Mouse (Mus musculus) right cerebral cortex, adult 2 months (tissue): ENCODE measurements at regions not wholly inside any gene's neighbourhood (a gene's known extent, or its start where the extent isn't known, plus 50 kb on each side); places are given as distances from the start of the nearest gene placed in this dataset.

Experiments used
- DNase-seq, 2 experiments: peaks; one replicate each; pipeline ENCODE4 v3.0.0; 2021 to 2022; ENCODE audit warnings: low spot score in 2 of 2

DNA sequence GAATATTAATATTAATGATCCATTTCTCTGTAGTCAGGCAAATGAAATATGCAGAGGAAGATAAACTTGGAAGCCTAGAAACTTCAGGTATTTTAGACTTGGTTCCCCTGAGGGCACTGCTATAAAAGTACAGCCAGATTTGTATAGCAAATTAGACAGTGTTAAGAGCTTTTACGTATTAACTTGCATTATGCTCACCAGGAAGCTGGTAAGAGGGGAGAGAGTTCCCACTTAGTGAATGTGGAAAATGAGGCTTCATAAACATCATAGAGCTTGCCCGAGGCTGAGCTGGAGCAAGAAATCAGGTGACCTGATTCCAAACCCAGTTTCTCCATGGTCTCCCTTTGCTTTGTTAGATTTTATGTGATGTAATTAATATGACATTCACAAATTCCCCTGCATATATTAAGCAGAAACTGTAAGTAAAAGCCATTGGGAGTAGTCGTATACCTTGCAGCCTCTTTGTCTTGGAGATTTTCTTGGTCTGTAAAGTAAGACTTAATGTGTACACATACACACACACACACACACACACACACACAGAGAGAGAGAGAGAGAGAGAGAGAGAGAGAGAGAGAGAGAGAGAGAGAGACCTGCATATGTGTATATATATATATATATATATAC is 718.9 kb upstream of the Isx start:
- DNase-seq: no peak

DNA sequence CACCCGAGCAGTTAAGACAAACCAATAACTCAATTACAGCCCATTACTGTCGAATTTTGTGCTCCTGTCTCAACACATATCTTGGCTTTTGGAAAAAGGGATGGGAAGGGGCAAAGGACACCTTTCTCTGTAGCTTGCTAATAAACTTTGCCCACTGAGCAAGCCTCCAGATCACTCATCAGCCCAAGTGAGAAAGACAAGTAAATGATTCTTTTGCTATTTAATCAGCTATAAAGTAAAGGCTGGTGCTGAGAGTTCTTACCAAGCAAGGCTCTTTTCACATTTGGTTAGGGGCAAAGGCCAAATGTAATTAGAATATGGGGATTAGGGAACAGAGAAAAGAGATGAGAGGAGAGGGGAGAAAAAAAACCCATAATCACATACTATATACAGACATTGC is 703.4 kb upstream of the Isx start:
- DNase-seq: no peak

DNA sequence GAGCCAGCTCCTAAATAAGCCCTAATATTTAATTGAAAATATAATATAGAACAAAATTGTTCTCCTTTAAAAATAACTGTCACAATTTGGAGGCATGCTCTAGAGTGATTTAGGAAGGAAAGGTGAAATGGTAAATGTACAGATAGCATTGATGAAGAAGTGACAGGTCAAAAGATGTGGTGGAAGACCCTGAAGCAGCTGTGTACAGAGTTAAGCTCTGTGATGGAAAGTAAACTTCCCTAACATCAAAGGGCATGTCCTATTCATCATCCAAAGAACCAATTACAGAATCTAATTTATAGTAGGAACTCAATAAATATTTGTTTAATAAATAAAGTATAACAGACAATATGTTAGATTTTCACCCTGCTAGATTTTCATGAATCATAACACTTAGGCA is 702.3 kb upstream of the Isx start:
- no peak for DNase-seq

DNA sequence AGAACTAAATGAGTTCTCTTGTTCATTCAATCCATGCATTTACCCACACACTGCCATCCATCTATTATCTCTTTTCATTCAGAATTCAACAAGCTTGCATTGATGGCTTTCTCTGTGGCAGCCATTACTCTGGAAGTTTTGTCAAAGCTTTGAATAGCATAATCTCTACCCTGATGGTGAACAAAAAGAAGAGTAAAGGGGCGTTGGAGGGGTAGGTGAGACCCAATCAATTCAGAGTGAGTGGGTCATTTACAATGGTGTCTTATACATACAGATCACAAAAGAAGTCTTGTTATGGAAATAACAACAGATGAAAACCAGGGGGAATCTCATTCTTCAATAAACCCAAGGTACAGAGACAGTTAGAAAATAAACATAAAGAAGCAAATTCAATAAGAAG is 701.9 kb upstream of the Isx start:
- DNase-seq: no peak

DNA sequence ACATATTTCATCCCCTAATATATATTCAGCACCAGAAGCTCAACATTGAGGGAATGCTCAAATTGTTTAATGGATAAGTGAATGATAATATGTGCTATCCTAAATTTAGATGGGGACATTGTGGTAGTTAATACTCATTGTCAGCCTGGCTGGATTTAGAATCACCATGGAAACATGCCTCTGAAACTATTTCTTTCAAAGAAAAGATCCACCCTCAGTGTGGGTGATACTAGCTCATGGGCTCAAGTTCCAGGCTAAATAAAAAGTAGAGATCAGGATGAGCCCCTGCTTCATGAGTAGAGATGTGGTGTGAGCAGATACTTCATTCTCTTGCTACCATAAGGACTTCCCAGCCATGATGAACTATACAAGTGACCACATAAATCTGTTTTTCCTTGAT is 668.4 kb upstream of the Isx start:
- peak; percentile 12 to 25 for DNase-seq

DNA sequence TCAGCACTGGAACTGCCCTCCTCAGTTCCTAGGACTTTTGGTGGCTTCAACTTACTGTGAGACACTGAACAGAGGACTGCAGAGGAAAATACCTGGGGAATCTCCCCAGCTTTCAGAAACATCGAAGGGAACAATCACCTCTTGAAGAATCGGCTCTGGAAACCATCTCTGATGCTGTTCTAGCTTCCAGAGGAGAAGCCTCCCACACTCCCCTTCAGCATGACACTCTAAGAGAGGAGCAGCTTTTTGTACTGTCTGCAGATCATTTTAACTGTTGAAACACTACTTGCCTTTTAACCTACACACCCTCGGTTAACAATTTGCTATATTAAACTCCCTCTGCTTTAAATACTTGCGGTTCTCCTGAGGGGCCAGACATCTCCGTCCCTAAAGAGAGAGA is 664.7 kb upstream of the Isx start:
- DNase-seq: no peak

DNA sequence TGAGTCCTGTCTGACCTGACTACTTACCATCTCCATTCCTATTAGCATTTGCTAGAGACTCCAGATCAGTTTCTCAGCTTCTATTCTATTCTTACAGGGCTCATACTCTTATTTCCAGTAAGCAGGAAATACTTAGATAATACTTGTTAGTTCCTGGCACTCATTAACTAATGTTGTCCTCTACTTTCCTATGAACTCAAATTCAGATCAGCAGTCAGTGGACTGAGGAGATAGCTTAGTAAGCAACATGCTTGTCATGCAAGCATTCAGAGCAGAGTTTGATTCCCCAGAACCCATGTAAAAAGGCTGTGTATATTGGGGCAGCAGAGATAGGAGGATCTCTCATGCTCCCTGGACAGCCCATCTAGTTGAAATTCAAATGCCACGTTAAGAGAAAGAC is 656.2 kb upstream of the Isx start:
- no peak for DNase-seq
